Mouse (Mus musculus) ES-Bruce4 (cell line): ENCODE measurements around the gene Platr17. TPM values are rescaled to one million over a fixed set of nuclear protein-coding genes. Genes with fewer than 3 reads are reported as not detected.

Source experiments
- H3K27ac ChIP-seq: 2 replicates; pipeline ENCODE4 v1.5.1; 2012; ENCODE audit warnings: low read length, inconsistent platforms; ENCODE audit not compliant: insufficient read depth
- H3K27me3 ChIP-seq: 2 replicates; pipeline ENCODE4 v1.6.1; 2012; ENCODE audit warnings: mild to moderate bottlenecking, low read length, inconsistent platforms; ENCODE audit not compliant: control insufficient read depth, poor library complexity, insufficient read depth, severe bottlenecking
- H3K36me3 ChIP-seq: 2 replicates; pipeline ENCODE4 v1.6.1; 2012; ENCODE audit warnings: inconsistent platforms, mild to moderate bottlenecking, low read length, moderate library complexity; ENCODE audit not compliant: control insufficient read depth, poor library complexity, insufficient read depth, severe bottlenecking
- H3K4me1 ChIP-seq: one replicate; pipeline ENCODE4 v1.8.1; 2011; ENCODE audit warnings: low read length; ENCODE audit not compliant: control insufficient read depth, insufficient read depth
- H3K4me3 ChIP-seq: 2 replicates; pipeline ENCODE4 v1.5.1; 2011; ENCODE audit warnings: low read depth, mild to moderate bottlenecking, low read length
- H3K9ac ChIP-seq: 2 replicates; pipeline ENCODE4 v1.6.1; 2012; ENCODE audit warnings: low read depth, mild to moderate bottlenecking, inconsistent platforms; ENCODE audit not compliant: poor library complexity, severe bottlenecking
- H3K9me3 ChIP-seq: replicated peaks from 2 replicates; pipeline ENCODE4 v1.6.1; 2012; ENCODE audit warnings: mild to moderate bottlenecking, low read length, inconsistent platforms; ENCODE audit not compliant: control insufficient read depth, poor library complexity, insufficient read depth, severe bottlenecking
- CTCF ChIP-seq: IDR thresholded peaks from one replicate; pipeline ENCODE4 v1.8.1; 2011; ENCODE audit warnings: low read depth, low read length
- EP300 ChIP-seq: IDR thresholded peaks from 2 replicates; pipeline ENCODE4 v1.6.1; 2011; ENCODE audit warnings: low read depth, low read length; ENCODE audit not compliant: insufficient read depth
- POLR2A ChIP-seq: IDR thresholded peaks from one replicate; pipeline ENCODE4 v1.8.1; 2011; ENCODE audit warnings: low read length; ENCODE audit not compliant: insufficient read depth
- polyA plus RNA-seq: library from polyadenylated mRNA; stranded (reverse); fragments of >200 nt; gene quantifications from 2 replicates; pipeline ENCODE4 v1.2.4, GENCODE M21; 2011; ENCODE audit warnings: low read depth; ENCODE audit not compliant: missing spikeins, insufficient read depth, insufficient read length

Platr17 gene
- polyA plus RNA-seq, 1 experiment, result 16.7 TPM

DNA sequence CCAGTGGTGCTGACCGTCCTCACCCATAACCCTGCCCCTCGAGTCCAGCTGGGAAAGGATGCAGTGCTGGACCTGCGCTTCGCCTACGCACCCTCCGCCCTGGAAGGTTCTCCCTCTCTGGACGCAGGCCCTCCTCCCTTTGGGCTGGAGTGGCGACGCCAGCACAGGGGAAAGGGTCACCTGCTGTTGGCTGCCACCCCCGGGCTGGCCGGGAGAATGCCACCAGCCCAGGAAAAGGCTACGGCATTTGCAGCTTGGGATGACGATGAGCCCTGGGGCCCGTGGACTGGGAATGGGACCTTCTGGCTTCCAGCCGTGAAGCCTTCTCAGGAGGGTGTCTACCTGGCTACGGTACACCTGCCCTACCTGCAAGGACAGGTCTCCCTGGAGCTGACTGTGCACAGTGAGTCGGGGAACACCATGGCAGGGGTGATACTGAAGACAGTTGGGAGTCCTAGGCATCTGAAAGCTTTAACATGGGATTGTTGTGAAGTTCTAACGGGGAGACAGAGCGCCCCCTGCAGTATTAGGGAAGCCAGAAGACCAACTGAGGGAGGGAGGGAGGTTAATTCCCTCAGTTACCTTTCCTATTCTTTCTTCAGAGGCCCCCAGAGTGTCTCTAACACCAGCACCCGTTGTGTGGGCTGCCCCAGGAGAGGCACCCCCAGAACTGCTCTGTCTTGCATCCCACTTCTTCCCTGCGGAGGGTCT is 20.6 kb downstream of the Platr17 start:
- no peak overlapping the region for H3K9ac ChIP-seq
- no peaks in the 10 kb centered on the region for H3K4me1 ChIP-seq
- TF ChIP-seq EP300 (no peak), POLR2A (no peak), CTCF (peak; percentile 44)
- H3K9me3 ChIP-seq, result no peaks in the 10 kb centered on the region
- no peak overlapping the region for H3K27ac ChIP-seq
- no peaks in the 10 kb centered on the region for H3K27me3 ChIP-seq
- H3K36me3 ChIP-seq, result no peaks in the 10 kb centered on the region
- H3K4me3 ChIP-seq, result 0 out of 2 replicates have a peak overlapping the region, but pooled peaks have one; percentile 10

DNA sequence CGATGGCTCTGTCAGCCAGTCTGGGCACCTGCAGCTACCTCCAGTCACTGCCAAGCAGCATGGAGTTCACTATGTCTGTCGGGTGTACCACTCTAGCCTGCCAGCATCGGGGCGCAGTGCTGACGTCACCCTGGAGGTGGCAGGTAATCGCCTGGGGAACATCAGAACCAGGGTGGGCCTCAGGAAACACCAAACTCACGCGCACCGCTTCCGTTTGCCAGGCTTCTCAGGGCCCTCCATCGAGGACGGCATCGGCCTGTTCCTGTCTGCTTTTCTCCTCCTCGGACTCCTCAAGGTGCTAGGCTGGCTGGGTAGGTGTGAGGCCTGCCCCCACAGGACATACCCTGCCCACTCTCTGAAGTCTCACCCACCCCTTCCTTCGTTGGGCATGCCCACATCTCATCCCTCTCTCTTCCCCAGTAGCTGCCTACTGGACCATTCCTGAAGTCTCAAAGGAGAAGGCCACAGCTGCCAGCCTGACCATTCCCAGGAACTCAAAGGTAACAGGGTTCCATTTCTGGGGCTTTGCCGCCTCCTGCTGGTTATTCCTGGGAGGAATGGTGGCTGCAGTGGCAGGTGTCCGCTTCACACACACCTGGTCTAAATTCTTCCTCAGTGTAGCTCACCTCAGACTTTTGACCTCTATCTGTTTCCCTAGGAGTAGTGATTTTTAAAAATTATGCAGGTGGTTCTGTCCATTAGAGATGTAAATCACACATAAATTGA is 21.4 kb downstream of the Platr17 start:
- H3K9ac ChIP-seq, result no peak overlapping the region
- H3K4me1 ChIP-seq, result no peaks in the 10 kb centered on the region
- H3K27ac ChIP-seq, result no peak overlapping the region
- no peaks in the 10 kb centered on the region for H3K9me3 ChIP-seq
- TF ChIP-seq EP300 (no peak), POLR2A (no peak), CTCF (peak; percentile 73)
- no peaks in the 10 kb centered on the region for H3K36me3 ChIP-seq
- H3K4me3 ChIP-seq, result no peak overlapping the region
- no peaks in the 10 kb centered on the region for H3K27me3 ChIP-seq

GRCm38 (mm10) chr17:33928251-33928947 is 23.5 kb downstream of the Platr17 start:
- Histone ChIP-seq H3K4me1 (no peaks in the 10 kb centered on the region), H3K27ac (no peak overlapping the region)
- TF ChIP-seq EP300 (no peak), POLR2A (no peak), CTCF (no peak)

DNA sequence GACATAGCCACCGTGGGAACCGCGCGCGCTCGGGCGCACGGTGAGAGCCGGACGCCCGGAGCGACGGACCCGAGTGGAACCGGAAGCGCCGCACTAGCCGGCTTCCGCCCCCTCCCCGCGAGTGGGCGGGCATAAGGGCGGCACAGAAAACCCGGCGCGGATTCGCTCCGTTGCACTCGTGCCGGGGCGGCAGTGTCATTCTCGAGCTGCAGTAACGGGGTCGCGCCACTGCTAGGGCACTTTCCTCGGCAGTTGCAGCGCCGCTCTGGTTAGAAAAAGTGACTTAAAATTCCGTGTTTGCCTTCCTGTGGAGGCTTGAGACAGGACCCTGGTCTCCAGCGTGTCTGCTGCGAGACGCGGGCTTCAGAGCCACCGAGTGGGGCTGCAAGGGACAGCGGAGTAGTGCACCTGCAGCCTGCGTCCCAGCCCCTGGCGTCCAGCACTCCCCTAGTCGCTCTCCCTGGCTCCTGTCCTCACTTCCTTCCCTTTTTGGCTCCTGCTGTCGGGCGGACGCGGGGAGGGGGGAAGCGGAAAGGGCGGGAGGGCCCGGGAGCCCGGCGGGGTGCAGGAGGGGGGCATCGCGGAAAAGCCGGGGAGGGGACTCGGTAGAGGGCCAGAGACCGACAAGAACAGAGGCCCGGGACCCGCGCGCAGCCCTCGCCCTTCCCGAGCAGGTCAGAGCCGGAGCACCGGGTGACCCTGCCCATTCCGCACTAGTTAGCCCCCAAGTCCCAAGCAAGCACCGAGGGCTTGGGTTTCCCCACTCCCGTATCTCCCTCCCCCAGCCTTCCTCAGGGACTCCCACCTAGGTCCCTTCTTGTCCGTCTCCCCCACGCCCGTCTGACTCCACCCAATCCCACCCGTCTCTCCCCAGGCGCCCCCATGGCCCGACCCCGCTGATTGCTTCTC is 24.7 kb downstream of the Platr17 start, which contains the start of gene Rgl2:
Rgl2 (plus strand) TSS at position 173 of the 909 bp plus-strand sequence.
- Histone ChIP-seq H3K9me3 (no peaks in the 10 kb centered on the region), H3K4me1 (peaks cover 2% of the 10 kb centered on the region), H3K36me3 (no peaks in the 10 kb centered on the region), H3K4me3 (peak within 1 kb of the TSS; percentile 96), H3K27ac (peak within 1 kb of the TSS; percentile 68), H3K9ac (peak within 1 kb of the TSS; percentile 91), H3K27me3 (no peaks in the 10 kb centered on the region)
- TF ChIP-seq EP300 (peak; percentile 55; the same call in 1 of the 2 replicates), CTCF (no peak), POLR2A (peak; percentile 35)

More at GRCm38 (mm10) chr17:33928251-33928947, 23.5 kb downstream of the Platr17 start:
- Histone ChIP-seq H3K4me3 (peak overlapping the region; percentile 96), H3K9ac (peak overlapping the region; percentile 91), H3K36me3 (no peaks in the 10 kb centered on the region), H3K9me3 (no peaks in the 10 kb centered on the region), H3K27me3 (no peaks in the 10 kb centered on the region)
